Mouse (Mus musculus): ENCODE data around the gene Spg7.

GRCm38 (mm10) chr8:123041008-123041773 lies 21.6 kb upstream of the Spg7 start:
- TF ChIP-seq CTCF (IDR thresholded peaks at IDR 0.05; ENCODE audit: low read depth, low read length) (no peak), POLR2A (IDR thresholded peaks at IDR 0.05; ENCODE audit: borderline replicate concordance, low read depth, low read length) (no peak)

All from bone marrow macrophage, adult 2 months (primary cell).